Mouse (Mus musculus): ENCODE data around the gene Vmn1r5. TPM values are rescaled to one million over a fixed set of nuclear protein-coding genes. Genes with fewer than 3 reads are reported as not detected.
"Not testable (repeated sequence)": the region's sequence is repeated elsewhere in the genome, so short reads cannot be mapped to it uniquely, and the experiment has no call there.

Gene Vmn1r5
- polyA plus RNA-seq, 1 experiment: not detected

GRCm38 (mm10) chr6:56934366-56934765, 35.7 kb upstream of the Vmn1r5 start:
- H3K9me3 ChIP-seq (replicated peaks; ENCODE audit: control insufficient read depth, insufficient read depth, low read length, poor library complexity, severe bottlenecking): no peaks in the 10 kb centered on the region
- H3K36me3 ChIP-seq (ENCODE audit: control insufficient read depth, insufficient read depth, low read length, poor library complexity, severe bottlenecking): no peaks in the 10 kb centered on the region
- H3K4me1 ChIP-seq (ENCODE audit: control insufficient read depth, insufficient read depth, low read length): no peaks in the 10 kb centered on the region
- no peak overlapping the region for H3K27ac ChIP-seq (ENCODE audit: insufficient read depth, low read length)
- H3K27me3 ChIP-seq (ENCODE audit: control insufficient read depth, insufficient read depth, low read length, poor library complexity, severe bottlenecking): no peaks in the 10 kb centered on the region
- no peak overlapping the region for H3K4me3 ChIP-seq (ENCODE audit: low read depth, low read length)
- TF ChIP-seq POLR2A (IDR thresholded peaks at IDR 0.05; ENCODE audit: insufficient read depth, low read length) (no peak), CTCF (IDR thresholded peaks at IDR 0.05; ENCODE audit: low read depth, low read length) (no peak), EP300 (IDR thresholded peaks at IDR 0.05; ENCODE audit: insufficient read depth, low read depth, low read length) (no peak)
- no peak overlapping the region for H3K9ac ChIP-seq (ENCODE audit: low read depth, poor library complexity, severe bottlenecking)

GRCm38 (mm10) chr6:56956436-56956835, 13.6 kb upstream of the Vmn1r5 start:
- no peak for TF ChIP-seq CTCF (IDR thresholded peaks at IDR 0.05; ENCODE audit: low read depth, low read length)
- no peak for TF ChIP-seq EP300 (IDR thresholded peaks at IDR 0.05; ENCODE audit: insufficient read depth, low read depth, low read length)
- no peak for TF ChIP-seq POLR2A (IDR thresholded peaks at IDR 0.05; ENCODE audit: insufficient read depth, low read length)

GRCm38 (mm10) chr6:56996943-56997342, 26.9 kb downstream of the Vmn1r5 start, which contains the start of gene Vmn1r6:
Vmn1r6 (plus strand) TSS chr6:56997243.
- H3K4me1 ChIP-seq (ENCODE audit: control insufficient read depth, insufficient read depth, low read length): no peaks in the 10 kb centered on the region
- H3K9ac ChIP-seq (ENCODE audit: low read depth, poor library complexity, severe bottlenecking): no peak within 1 kb of the TSS
- H3K27me3 ChIP-seq (ENCODE audit: control insufficient read depth, insufficient read depth, low read length, poor library complexity, severe bottlenecking): no peaks in the 10 kb centered on the region
- no peaks in the 10 kb centered on the region for H3K36me3 ChIP-seq (ENCODE audit: control insufficient read depth, insufficient read depth, low read length, poor library complexity, severe bottlenecking)
- no peaks in the 10 kb centered on the region for H3K9me3 ChIP-seq (replicated peaks; ENCODE audit: control insufficient read depth, insufficient read depth, low read length, poor library complexity, severe bottlenecking)
- H3K4me3 ChIP-seq (ENCODE audit: low read depth, low read length): no peak within 1 kb of the TSS
- TF ChIP-seq POLR2A (IDR thresholded peaks at IDR 0.05; ENCODE audit: insufficient read depth, low read length) (no peak), CTCF (IDR thresholded peaks at IDR 0.05; ENCODE audit: low read depth, low read length) (no peak), EP300 (IDR thresholded peaks at IDR 0.05; ENCODE audit: insufficient read depth, low read depth, low read length) (no peak)
- no peak within 1 kb of the TSS for H3K27ac ChIP-seq (ENCODE audit: insufficient read depth, low read length)

More at GRCm38 (mm10) chr6:56956436-56956835, 13.6 kb upstream of the Vmn1r5 start:
- no peaks in the 10 kb centered on the region for H3K4me1 ChIP-seq (ENCODE audit: control insufficient read depth, insufficient read depth, low read length)
- H3K36me3 ChIP-seq (ENCODE audit: control insufficient read depth, insufficient read depth, low read length, poor library complexity, severe bottlenecking): no peaks in the 10 kb centered on the region
- no peak overlapping the region for H3K27ac ChIP-seq (ENCODE audit: insufficient read depth, low read length)
- H3K4me3 ChIP-seq (ENCODE audit: low read depth, low read length): no peak overlapping the region
- H3K27me3 ChIP-seq (ENCODE audit: control insufficient read depth, insufficient read depth, low read length, poor library complexity, severe bottlenecking): no peaks in the 10 kb centered on the region
- no peaks in the 10 kb centered on the region for H3K9me3 ChIP-seq (replicated peaks; ENCODE audit: control insufficient read depth, insufficient read depth, low read length, poor library complexity, severe bottlenecking)
- H3K9ac ChIP-seq (ENCODE audit: low read depth, poor library complexity, severe bottlenecking): no peak overlapping the region

GRCm38 (mm10) chr6:57025224-57025623, 55.2 kb downstream of the Vmn1r5 start, which contains the start of gene Vmn1r7:
Vmn1r7 (minus strand) TSS chr6:57025324.
- not testable (repeated sequence) for H3K4me1 ChIP-seq (ENCODE audit: control insufficient read depth, insufficient read depth, low read length); H3K9me3 ChIP-seq (replicated peaks; ENCODE audit: control insufficient read depth, insufficient read depth, low read length, poor library complexity, severe bottlenecking); H3K9ac ChIP-seq (ENCODE audit: low read depth, poor library complexity, severe bottlenecking); H3K4me3 ChIP-seq (ENCODE audit: low read depth, low read length); H3K36me3 ChIP-seq (ENCODE audit: control insufficient read depth, insufficient read depth, low read length, poor library complexity, severe bottlenecking); H3K27me3 ChIP-seq (ENCODE audit: control insufficient read depth, insufficient read depth, low read length, poor library complexity, severe bottlenecking); H3K27ac ChIP-seq (ENCODE audit: insufficient read depth, low read length)

- Histone ChIP-seq H3K36me3 (ENCODE audit: control insufficient read depth, insufficient read depth, low read length, poor library complexity, severe bottlenecking) (no peaks in the 10 kb centered on the region), H3K4me1 (ENCODE audit: control insufficient read depth, insufficient read depth, low read length) (no peaks in the 10 kb centered on the region), H3K9ac (ENCODE audit: low read depth, poor library complexity, severe bottlenecking) (no peak within 1 kb of the TSS), H3K4me3 (ENCODE audit: low read depth, low read length) (no peak within 1 kb of the TSS), H3K27ac (ENCODE audit: insufficient read depth, low read length) (no peak within 1 kb of the TSS), H3K27me3 (ENCODE audit: control insufficient read depth, insufficient read depth, low read length, poor library complexity, severe bottlenecking) (no peaks in the 10 kb centered on the region), H3K9me3 (replicated peaks; ENCODE audit: control insufficient read depth, insufficient read depth, low read length, poor library complexity, severe bottlenecking) (no peaks in the 10 kb centered on the region)
- TF ChIP-seq EP300 (IDR thresholded peaks at IDR 0.05; ENCODE audit: insufficient read depth, low read depth, low read length) (no peak), CTCF (IDR thresholded peaks at IDR 0.05; ENCODE audit: low read depth, low read length) (no peak), POLR2A (IDR thresholded peaks at IDR 0.05; ENCODE audit: insufficient read depth, low read length) (no peak)
Observed at GRCm38 (mm10) chr6:57031984-57032383, 61.9 kb downstream of the Vmn1r5 start, which contains the start of gene Vmn1r8. Vmn1r8 (plus strand) TSS chr6:57032284.

- H3K27me3 ChIP-seq (ENCODE audit: control insufficient read depth, insufficient read depth, low read length, poor library complexity, severe bottlenecking): no peaks in the 10 kb centered on the region
- no peaks in the 10 kb centered on the region for H3K4me1 ChIP-seq (ENCODE audit: control insufficient read depth, insufficient read depth, low read length)
- H3K4me3 ChIP-seq (ENCODE audit: low read depth, low read length): no peak overlapping the region
- H3K9me3 ChIP-seq (replicated peaks; ENCODE audit: control insufficient read depth, insufficient read depth, low read length, poor library complexity, severe bottlenecking): no peaks in the 10 kb centered on the region
- H3K36me3 ChIP-seq (ENCODE audit: control insufficient read depth, insufficient read depth, low read length, poor library complexity, severe bottlenecking): no peaks in the 10 kb centered on the region
- H3K9ac ChIP-seq (ENCODE audit: low read depth, poor library complexity, severe bottlenecking): no peak overlapping the region
- TF ChIP-seq CTCF (IDR thresholded peaks at IDR 0.05; ENCODE audit: low read depth, low read length) (no peak), EP300 (IDR thresholded peaks at IDR 0.05; ENCODE audit: insufficient read depth, low read depth, low read length) (no peak), POLR2A (IDR thresholded peaks at IDR 0.05; ENCODE audit: insufficient read depth, low read length) (no peak)
- H3K27ac ChIP-seq (ENCODE audit: insufficient read depth, low read length): no peak overlapping the region
Observed at GRCm38 (mm10) chr6:57034674-57035073, 64.6 kb downstream of the Vmn1r5 start.

Other genes with a start within 250 kb of the Vmn1r5 start
- 92.8 and 99.1 TPM in 2 replicates for gene Kbtbd2, start 172.5 kb upstream of the Vmn1r5 start, polyA plus RNA-seq (2011; ENCODE audit: insufficient read depth, insufficient read length, low read depth, missing spikeins)
- gene Fkbp9, start 138.2 kb upstream of the Vmn1r5 start, polyA plus RNA-seq (2011; ENCODE audit: insufficient read depth, insufficient read length, low read depth, missing spikeins): 211 and 215 TPM in 2 replicates
- gene Nt5c3, start 46.3 kb upstream of the Vmn1r5 start, polyA plus RNA-seq (2011; ENCODE audit: insufficient read depth, insufficient read length, low read depth, missing spikeins): 19.6 and 21.4 TPM in 2 replicates
- gene Vmn1r4, start 46.3 kb upstream of the Vmn1r5 start, polyA plus RNA-seq (2011; ENCODE audit: insufficient read depth, insufficient read length, low read depth, missing spikeins): 0.78 and 0.97 TPM in 2 replicates
- gene Vmn1r6, start 27.0 kb downstream of the Vmn1r5 start, polyA plus RNA-seq (2011; ENCODE audit: insufficient read depth, insufficient read length, low read depth, missing spikeins): 0.14 TPM in 1 of 2 replicates, not detected in the other
- not detected in 2 replicates for gene Vmn1r7, start 55.1 kb downstream of the Vmn1r5 start, polyA plus RNA-seq (2011; ENCODE audit: insufficient read depth, insufficient read length, low read depth, missing spikeins)
- gene Vmn1r8, start 62.0 kb downstream of the Vmn1r5 start, polyA plus RNA-seq (2011; ENCODE audit: insufficient read depth, insufficient read length, low read depth, missing spikeins): not detected in 2 replicates
- gene Vmn1r9, start 96.5 kb downstream of the Vmn1r5 start, polyA plus RNA-seq (2011; ENCODE audit: insufficient read depth, insufficient read length, low read depth, missing spikeins): not detected in 2 replicates
- gene Vmn1r10, start 139.2 kb downstream of the Vmn1r5 start, polyA plus RNA-seq (2011; ENCODE audit: insufficient read depth, insufficient read length, low read depth, missing spikeins): not detected in 2 replicates
- not detected in 2 replicates for gene Vmn1r11, start 163.2 kb downstream of the Vmn1r5 start, polyA plus RNA-seq (2011; ENCODE audit: insufficient read depth, insufficient read length, low read depth, missing spikeins)
- gene Vmn1r12, start 186.6 kb downstream of the Vmn1r5 start, polyA plus RNA-seq (2011; ENCODE audit: insufficient read depth, insufficient read length, low read depth, missing spikeins): not detected in 2 replicates
- 1.7 and 1.8 TPM in 2 replicates for gene Vmn1r13, start 233.0 kb downstream of the Vmn1r5 start, polyA plus RNA-seq (2011; ENCODE audit: insufficient read depth, insufficient read length, low read depth, missing spikeins)

All from ES-Bruce4 (cell line).